Comparison of ENCODE assay signal across 12 mouse cellular contexts in the genomic region with DNA sequence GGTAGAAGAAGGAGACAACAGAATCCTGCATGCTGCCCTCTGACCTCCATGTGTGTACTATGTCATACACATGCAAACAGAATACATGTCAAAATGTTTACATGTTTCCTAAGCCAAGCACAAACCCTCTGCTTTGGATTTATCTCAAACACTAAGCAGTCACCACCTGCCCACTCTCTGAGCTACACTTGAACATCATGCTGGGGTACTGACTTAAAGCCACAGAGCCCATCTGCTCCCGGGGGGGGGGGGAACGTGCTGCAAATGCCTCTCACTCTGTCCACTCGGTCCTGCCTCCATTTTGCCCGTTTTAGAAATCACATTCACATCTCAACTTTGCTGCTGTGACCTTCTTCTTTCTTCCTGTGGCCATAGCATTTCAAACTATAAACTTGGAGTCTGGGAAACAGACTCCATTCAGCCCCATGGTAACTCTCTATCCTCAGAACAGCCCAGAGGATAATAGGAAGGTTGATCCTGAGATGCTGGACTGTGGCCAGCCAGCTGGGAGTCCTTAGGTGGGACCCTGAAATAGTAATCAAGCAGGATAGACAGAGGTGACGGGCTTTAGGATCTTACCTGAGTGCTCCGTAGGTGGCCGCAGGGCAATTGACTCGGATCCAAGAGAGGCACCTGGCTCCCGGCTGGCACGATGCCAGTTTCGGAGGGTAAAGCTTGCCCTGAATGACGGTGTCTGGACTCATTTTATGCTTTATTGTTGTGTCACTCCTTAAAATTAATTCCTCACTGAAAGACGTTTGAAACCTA. TPM values are rescaled to one million over a fixed set of nuclear protein-coding genes. Genes with fewer than 3 reads are reported as not detected.
DNase-seq lines count a peak whose midpoint lies in the region; ATAC-seq and TF ChIP-seq lines count a peak whose summit lies in the region.
"Had no signal": no experiment of that assay in that cellular context is flagged by ENCODE, and none has a peak within 500 bp of the region (broad histone marks: within the 10 kb centered on the region; RNA-seq: fewer than 3 reads in every experiment).

No protein-coding gene starts in this region.

- H3K4me3 ChIP-seq in lung, embryonic 14.5 days (ENCODE audit: low read depth, low read length): no peak overlapping the region
- H3K4me3 ChIP-seq in lung, adult 2 months (replicated peaks; ENCODE audit: extremely low read depth, low read depth, low read length): no peak overlapping the region
- H3K4me3 ChIP-seq in cerebellum, adult 2 months (replicated peaks; ENCODE audit: insufficient read depth, low read depth, low read length): no peak overlapping the region
- no peak overlapping the region for H3K4me3 ChIP-seq in embryonic facial prominence, embryonic 13.5 days
- no peak overlapping the region for H3K4me3 ChIP-seq in hindbrain, embryonic 14.5 days (replicated peaks; ENCODE audit: low read length)
- H3K4me3 ChIP-seq: heart, embryonic 13.5 days; limb, embryonic 15.5 days; megakaryocyte, embryonic 14.5 days; neural tube, embryonic 13.5 days had no signal

- no peaks in the 10 kb centered on the region for H3K36me3 ChIP-seq in lung, embryonic 14.5 days (ENCODE audit: insufficient read depth)
- no peaks in the 10 kb centered on the region for H3K36me3 ChIP-seq in embryonic facial prominence, embryonic 13.5 days
- H3K36me3 ChIP-seq in hindbrain, embryonic 14.5 days (replicated peaks; ENCODE audit: control insufficient read depth, insufficient read depth): no peaks in the 10 kb centered on the region
- H3K36me3 ChIP-seq: heart, embryonic 13.5 days; limb, embryonic 15.5 days; neural tube, embryonic 13.5 days had no signal

- TF ChIP-seq CTCF in lung, embryonic 14.5 days (IDR thresholded peaks at IDR 0.05; ENCODE audit: low read depth): no peak
- TF ChIP-seq CTCF in lung, adult 2 months (IDR thresholded peaks at IDR 0.05; ENCODE audit: insufficient read depth, low read length): no peak
- TF ChIP-seq CTCF in cerebellum, adult 2 months (IDR thresholded peaks at IDR 0.05; ENCODE audit: borderline replicate concordance, insufficient read depth, low read depth, low read length): no peak

- ATAC-seq in lung, embryonic 14.5 days (ENCODE audit: insufficient read depth): peak; percentile 17; the same call in 1 of the 2 replicates
- peak; percentile 84; the same call in 1 of the 2 replicates for ATAC-seq in embryonic facial prominence, embryonic 13.5 days (ENCODE audit: insufficient number of reproducible peaks, insufficient read depth, low FRiP score, low TSS enrichment, low read depth)
- ATAC-seq in hindbrain, embryonic 14.5 days (ENCODE audit: low FRiP score): no peak
- ATAC-seq: inflammation-experienced regulatory T-cells, adult 6 months had no signal

- no peak overlapping the region for H3K4me2 ChIP-seq in lung, embryonic 14.5 days
- H3K4me2 ChIP-seq in embryonic facial prominence, embryonic 13.5 days: no peak overlapping the region
- H3K4me2 ChIP-seq in hindbrain, embryonic 14.5 days (replicated peaks): no peak overlapping the region
- H3K4me2 ChIP-seq: heart, embryonic 13.5 days; limb, embryonic 15.5 days; neural tube, embryonic 13.5 days had no signal

- H3K27ac ChIP-seq in lung, embryonic 14.5 days (ENCODE audit: low read depth): no peak overlapping the region
- H3K27ac ChIP-seq in cerebellum, adult 2 months (ENCODE audit: insufficient read depth, low read length): peak overlapping the region; percentile 79
- H3K27ac ChIP-seq in embryonic facial prominence, embryonic 13.5 days: peak overlapping the region; percentile 2; the same call in 1 of the 2 replicates
- no peak overlapping the region for H3K27ac ChIP-seq in hindbrain, embryonic 14.5 days
- H3K27ac ChIP-seq: heart, embryonic 13.5 days; limb, embryonic 15.5 days; neural tube, embryonic 13.5 days had no signal

- WGBS in lung, embryonic 14.5 days: 63% methylated on average over 13 of the region's 13 CpGs
- 67% methylated on average over 13 of the region's 13 CpGs for WGBS in lung, adult 2 months
- 16% methylated on average over 13 of the region's 13 CpGs for WGBS in cerebellum, adult 2 months
- 64% methylated on average over 13 of the region's 13 CpGs for WGBS in embryonic facial prominence, embryonic 13.5 days
- WGBS in hindbrain, embryonic 14.5 days: 71% methylated on average over 13 of the region's 13 CpGs

- H3K9me3 ChIP-seq in lung, embryonic 14.5 days (ENCODE audit: low read depth, low read length): no peaks in the 10 kb centered on the region; the same call in 1 of the 2 replicates
- 0 out of 2 replicates have a peak, but pooled peaks cover 4% of the 10 kb centered on the region for H3K9me3 ChIP-seq in embryonic facial prominence, embryonic 13.5 days
- no peaks in the 10 kb centered on the region for H3K9me3 ChIP-seq in hindbrain, embryonic 14.5 days (ENCODE audit: control insufficient read depth, low read length)
- H3K9me3 ChIP-seq: heart, embryonic 13.5 days; neural tube, embryonic 13.5 days had no signal

- TF ChIP-seq POLR2A in lung, adult 2 months (IDR thresholded peaks at IDR 0.05; ENCODE audit: borderline replicate concordance, extremely low read depth, low read depth, low read length): no peak
- no peak for TF ChIP-seq POLR2A in cerebellum, adult 2 months (IDR thresholded peaks at IDR 0.05; ENCODE audit: borderline replicate concordance, insufficient read depth, low read length)

- H3K9ac ChIP-seq in lung, embryonic 14.5 days: no peak overlapping the region
- H3K9ac ChIP-seq in embryonic facial prominence, embryonic 13.5 days: no peak overlapping the region
- H3K9ac ChIP-seq in hindbrain, embryonic 14.5 days: no peak overlapping the region
- H3K9ac ChIP-seq: heart, embryonic 13.5 days; limb, embryonic 15.5 days; neural tube, embryonic 13.5 days had no signal

- no peaks in the 10 kb centered on the region for H3K4me1 ChIP-seq in lung, embryonic 14.5 days (ENCODE audit: insufficient read depth)
- no peaks in the 10 kb centered on the region for H3K4me1 ChIP-seq in lung, adult 2 months (ENCODE audit: control insufficient read depth, insufficient read depth, low read length)
- H3K4me1 ChIP-seq in cerebellum, adult 2 months (ENCODE audit: control insufficient read depth, insufficient read depth, low read length): peaks cover 23% of the 10 kb centered on the region
- 0 out of 2 replicates have a peak, but pooled peaks cover 4% of the 10 kb centered on the region for H3K4me1 ChIP-seq in embryonic facial prominence, embryonic 13.5 days
- H3K4me1 ChIP-seq in hindbrain, embryonic 14.5 days (replicated peaks; ENCODE audit: control insufficient read depth, insufficient read depth, low read length): no peaks in the 10 kb centered on the region
- H3K4me1 ChIP-seq: heart, embryonic 13.5 days; megakaryocyte, embryonic 14.5 days; neural tube, embryonic 13.5 days had no signal

- peak; percentile 42 for DNase-seq in lung, embryonic 14.5 days
- no peak for DNase-seq in lung, adult 2 months
- peak; percentile 86 to 89 for DNase-seq in cerebellum, adult 2 months
- peak; percentile 47 to 60 for DNase-seq in kidney, postnatal 4 days
- no peak for DNase-seq in frontal cortex, postnatal 25 days (ENCODE audit: low spot score in 2 of 2)
- DNase-seq in hindbrain, embryonic 14.5 days (ENCODE audit: low spot score): no peak

- H3K27me3 ChIP-seq in lung, embryonic 14.5 days (ENCODE audit: insufficient read depth, low read length): no peaks in the 10 kb centered on the region
- no peaks in the 10 kb centered on the region for H3K27me3 ChIP-seq in cerebellum, adult 2 months (ENCODE audit: control insufficient read depth, insufficient read depth, low read length)
- no peaks in the 10 kb centered on the region for H3K27me3 ChIP-seq in embryonic facial prominence, embryonic 13.5 days
- H3K27me3 ChIP-seq in hindbrain, embryonic 14.5 days (ENCODE audit: control insufficient read depth, insufficient read depth, low read length): no peaks in the 10 kb centered on the region
- H3K27me3 ChIP-seq: heart, embryonic 13.5 days; megakaryocyte, embryonic 14.5 days; neural tube, embryonic 13.5 days had no signal

RNA-seq across cellular contexts. Expression of a gene that starts 17.0 kb away (rescaled TPM):
- 11.5 and 13.1 TPM in 2 replicates for polyA plus RNA-seq in lung, embryonic 14.5 days (2014; fragmentation: Nextera tagmentation; extraction: Ambion mirVana)
- polyA plus RNA-seq in lung, adult 2 months (2012; rRNA removed): 0.06 TPM in 1 of 2 replicates, not detected in the other
- 9.6 and 12.3 TPM in 2 replicates for polyA plus RNA-seq in cerebellum, adult 2 months (2012; rRNA removed)
- 8.7 and 11.0 TPM in 2 replicates for polyA plus RNA-seq in embryonic facial prominence, embryonic 13.5 days (2015; fragmentation: Nextera tagmentation; extraction: Ambion mirVana)
- polyA plus RNA-seq in hindbrain, embryonic 14.5 days (2014; fragmentation: Nextera tagmentation; extraction: Ambion mirVana): 2.3 and 2.7 TPM in 2 replicates
- polyA plus RNA-seq: inflammation-experienced regulatory T-cells, adult 6 months had no signal

Comparison
In these comparisons a context has a peak if more than half of its experiments do, and no peak if none do; other contexts are left out.
1. DNase-seq: peak in lung, embryonic 14.5 days (single experiment), cerebellum, adult 2 months (2 of 2) and kidney, postnatal 4 days (2 of 2); none in lung, adult 2 months (single experiment), frontal cortex, postnatal 25 days (0 of 2) and hindbrain, embryonic 14.5 days (single experiment).
2. H3K27ac ChIP-seq: peak in cerebellum, adult 2 months (single experiment) and embryonic facial prominence, embryonic 13.5 days (single experiment); none in lung, embryonic 14.5 days (single experiment) and hindbrain, embryonic 14.5 days (single experiment).